Mouse (Mus musculus) lung, postnatal 0 days (tissue): ENCODE results near the gene Vps45.

Source experiments
- CTCF ChIP-seq: IDR thresholded peaks from 2 replicates; pipeline ENCODE4 v1.5.1; 2016; ENCODE audit warnings: antibody characterized with exemption, mild to moderate bottlenecking
- EP300 ChIP-seq: IDR thresholded peaks from 2 replicates; pipeline ENCODE4 v1.6.1; 2016; ENCODE audit warnings: antibody characterized with exemption, mild to moderate bottlenecking, control low read depth

- peak; percentile 56 for TF ChIP-seq CTCF
- peak; percentile 86 for TF ChIP-seq EP300
Observed at GRCm38 (mm10) chr3:95993881-95994280, 64.4 kb downstream of the Vps45 start.
